Mouse (Mus musculus): ENCODE measurements around the gene Slc25a53.
"Not testable (repeated sequence)": the region's sequence is repeated elsewhere in the genome, so short reads cannot be mapped to it uniquely, and the experiment has no call there.

The Slc25a53 gene

GRCm38 (mm10) chrX:136959688-136960087 lies 78.4 kb downstream of the Slc25a53 start:
- peak; percentile 30 for DNase-seq (ENCODE audit: low read depth)

- DNase-seq (ENCODE audit: low read depth) = not testable (repeated sequence)
Observed at GRCm38 (mm10) chrX:136958300-136958699, 79.8 kb downstream of the Slc25a53 start.

- not testable (repeated sequence) for DNase-seq (ENCODE audit: low read depth)
Observed at GRCm38 (mm10) chrX:136957583-136958279, 80.4 kb downstream of the Slc25a53 start.

GRCm38 (mm10) chrX:136937985-136938384 lies 100.1 kb downstream of the Slc25a53 start:
- DNase-seq (ENCODE audit: low read depth) = no peak
